Mouse (Mus musculus): ENCODE measurements around the gene Pawr.
A peak's percentile ranks its signal among the peaks of the same experiment; 100 is the strongest.

Pawr gene

GRCm38 (mm10) chr10:108445606-108446005 is 113.7 kb downstream of the Pawr start:
- DNase-seq = no peak

GRCm38 (mm10) chr10:108446041-108446931 is 114.4 kb downstream of the Pawr start:
- DNase-seq = peak in 1 of 2 experiments; percentile 17

GRCm38 (mm10) chr10:108447211-108447610 is 115.3 kb downstream of the Pawr start:
- DNase-seq = no peak

- no peak for DNase-seq
These were observed 116.5 kb downstream of the Pawr start for GRCm38 (mm10) chr10:108448421-108448820.

- DNase-seq = no peak
These were observed 118.5 kb downstream of the Pawr start for GRCm38 (mm10) chr10:108450401-108450800.

- DNase-seq = no peak
These were observed 119.6 kb downstream of the Pawr start for GRCm38 (mm10) chr10:108451516-108451915.

- DNase-seq = no peak
These were observed 120.5 kb downstream of the Pawr start for GRCm38 (mm10) chr10:108452421-108452820.

GRCm38 (mm10) chr10:108453561-108453960 is 121.6 kb downstream of the Pawr start:
- peak in 1 of 2 experiments; percentile 7 for DNase-seq

- no peak for DNase-seq
These were observed 122.8 kb downstream of the Pawr start for GRCm38 (mm10) chr10:108454691-108455117.

GRCm38 (mm10) chr10:108455204-108455603 is 123.3 kb downstream of the Pawr start:
- DNase-seq = no peak

- DNase-seq = no peak
These were observed 124.0 kb downstream of the Pawr start for GRCm38 (mm10) chr10:108455883-108456282.

- DNase-seq = no peak
These were observed 125.1 kb downstream of the Pawr start for GRCm38 (mm10) chr10:108457054-108457453.

GRCm38 (mm10) chr10:108461862-108462261 is 129.9 kb downstream of the Pawr start:
- DNase-seq = no peak
